Mouse (Mus musculus) kidney, postnatal 0 days (tissue): ENCODE data around the gene Grik4. TPM values are rescaled to one million over a fixed set of nuclear protein-coding genes. Genes with fewer than 3 reads are reported as not detected.
A peak's percentile ranks its signal among the peaks of the same experiment; 100 is the strongest.

Experiments used
- ATAC-seq: fragments of 200-750 bp; cut with Nextera tagmentation; replicated peaks from 2 replicates; pipeline ENCODE4 v1.8.0; 2017; ENCODE audit warnings: low read depth, moderate number of reproducible peaks, moderate TSS enrichment, moderate library complexity; ENCODE audit not compliant: low FRiP score
- DNase-seq: peaks from one replicate; pipeline ENCODE4 v3.0.0-alpha.2; 2016; ENCODE audit warnings: low spot score
- H3K27ac ChIP-seq: fragments of 300-500 bp; sonication (generic); 2 replicates; pipeline ENCODE4 v1.5.1; 2014; ENCODE audit warnings: mild to moderate bottlenecking
- H3K27me3 ChIP-seq: fragments of 300-500 bp; sonication (generic); 2 replicates; pipeline ENCODE4 v1.6.1; 2014; ENCODE audit warnings: low read length, mixed read lengths; ENCODE audit not compliant: insufficient read depth
- H3K36me3 ChIP-seq: fragments of 300-500 bp; sonication (generic); 2 replicates; pipeline ENCODE4 v1.6.1; 2014; ENCODE audit warnings: low read length, mixed read lengths; ENCODE audit not compliant: insufficient read depth
- H3K4me1 ChIP-seq: fragments of 300-500 bp; sonication (generic); replicated peaks from 2 replicates; pipeline ENCODE4 v1.6.1; 2014; ENCODE audit warnings: antibody characterized with exemption, low read length, mixed read lengths; ENCODE audit not compliant: insufficient read depth
- H3K4me2 ChIP-seq: fragments of 300-500 bp; sonication (generic); 2 replicates; pipeline ENCODE4 v1.6.1; 2014; ENCODE audit warnings: mild to moderate bottlenecking, low read length, moderate library complexity, mixed read lengths
- H3K4me3 ChIP-seq: fragments of 300-500 bp; sonication (generic); replicated peaks from 2 replicates; pipeline ENCODE4 v1.5.1; 2014; ENCODE audit warnings: low read depth, low read length
- H3K9ac ChIP-seq: fragments of 300-500 bp; sonication (generic); 2 replicates; pipeline ENCODE4 v1.6.1; 2014; ENCODE audit warnings: low read depth, low read length
- H3K9me3 ChIP-seq: fragments of 300-500 bp; sonication (generic); replicated peaks from 2 replicates; pipeline ENCODE4 v1.6.1; 2016; ENCODE audit warnings: low read length, inconsistent platforms, mixed read lengths
- CTCF ChIP-seq: IDR thresholded peaks from 2 replicates; pipeline ENCODE4 v1.5.1; 2016; ENCODE audit warnings: antibody characterized with exemption, low read depth, mild to moderate bottlenecking, moderate library complexity
- WGBS: fragments of 180-500 bp; shearing (Covaris S2); extraction: QIAGEN DNeasy Blood & Tissue Kit; methylation state at CpG from one replicate; pipeline ENCODE4 v1.1.7; 2014; 5-methylcytosine and 5-hydroxymethylcytosine counted together
- polyA plus RNA-seq: library from polyadenylated mRNA; unstranded; fragments of >200 nt; fragmentation: Nextera tagmentation; extraction: Ambion mirVana; gene quantifications from 2 replicates; pipeline ENCODE4 v1.2.1, GENCODE M21; 2015

Gene Grik4
- polyA plus RNA-seq, 1 experiment from 2014 or later = 2.0 TPM

- Histone ChIP-seq H3K9me3 (no peaks in the 10 kb centered on the region), H3K4me3 (no peak overlapping the region), H3K4me2 (no peak overlapping the region), H3K36me3 (no peaks in the 10 kb centered on the region), H3K27me3 (no peaks in the 10 kb centered on the region), H3K4me1 (peaks cover 30% of the 10 kb centered on the region), H3K9ac (no peak overlapping the region), H3K27ac (no peak overlapping the region)
- TF ChIP-seq CTCF = no peak
- ATAC-seq (0 out of 2 replicates have a peak, but pooled peaks have one; percentile 20), DNase-seq (no peak)
- 67% methylated on average over 5 of the region's 5 CpGs for WGBS
Observed at GRCm38 (mm10) chr9:42727186-42727585, 217.1 kb downstream of the Grik4 start.

- no peak for ATAC-seq
Observed at GRCm38 (mm10) chr9:42724099-42724498, 220.2 kb downstream of the Grik4 start.

GRCm38 (mm10) chr9:42722501-42722900, 221.8 kb downstream of the Grik4 start:
- 14% methylated on average over 4 of the region's 4 CpGs for WGBS
- Histone ChIP-seq H3K27me3 (no peaks in the 10 kb centered on the region), H3K27ac (peak overlapping the region; percentile 74), H3K4me1 (peaks cover 15% of the 10 kb centered on the region), H3K9me3 (no peaks in the 10 kb centered on the region), H3K4me2 (no peak overlapping the region), H3K36me3 (no peaks in the 10 kb centered on the region), H3K9ac (no peak overlapping the region), H3K4me3 (no peak overlapping the region)
- no peak for TF ChIP-seq CTCF
- ATAC-seq = peak; percentile 94
- peak; percentile 89 for DNase-seq

More at GRCm38 (mm10) chr9:42724099-42724498, 220.2 kb downstream of the Grik4 start:
- Histone ChIP-seq H3K27ac (no peak overlapping the region; the same call in 1 of the 2 replicates), H3K36me3 (no peaks in the 10 kb centered on the region), H3K4me1 (peaks cover 22% of the 10 kb centered on the region), H3K4me2 (no peak overlapping the region), H3K9me3 (no peaks in the 10 kb centered on the region), H3K4me3 (no peak overlapping the region), H3K9ac (no peak overlapping the region), H3K27me3 (no peaks in the 10 kb centered on the region)
- 59% methylated on average over 7 of the region's 7 CpGs for WGBS
- TF ChIP-seq CTCF = no peak
- no peak for DNase-seq

- DNase-seq (no peak), ATAC-seq (no peak)
- H3K9ac ChIP-seq = no peak overlapping the region
- 56% methylated on average over 9 of the region's 9 CpGs for WGBS
- TF ChIP-seq CTCF = no peak
- H3K27ac ChIP-seq = peak overlapping the region; percentile 74
- H3K9me3 ChIP-seq = no peaks in the 10 kb centered on the region
- peaks cover 7% of the 10 kb centered on the region; the same call in 1 of the 2 replicates for H3K4me1 ChIP-seq
- H3K27me3 ChIP-seq = no peaks in the 10 kb centered on the region
- H3K4me3 ChIP-seq = no peak overlapping the region
- no peaks in the 10 kb centered on the region for H3K36me3 ChIP-seq
- H3K4me2 ChIP-seq = no peak overlapping the region
Observed at GRCm38 (mm10) chr9:42721718-42722117, 222.6 kb downstream of the Grik4 start.

GRCm38 (mm10) chr9:42721146-42721545, 223.1 kb downstream of the Grik4 start:
- WGBS = 64% methylated on average over 4 of the region's 4 CpGs
- no peak overlapping the region for H3K9ac ChIP-seq
- H3K4me1 ChIP-seq = peaks cover 5% of the 10 kb centered on the region; the same call in 1 of the 2 replicates
- TF ChIP-seq CTCF = no peak
- no peaks in the 10 kb centered on the region for H3K27me3 ChIP-seq
- H3K9me3 ChIP-seq = no peaks in the 10 kb centered on the region
- ATAC-seq (no peak), DNase-seq (no peak)
- H3K4me2 ChIP-seq = no peak overlapping the region
- no peaks in the 10 kb centered on the region for H3K36me3 ChIP-seq
- no peak overlapping the region for H3K4me3 ChIP-seq
- peak overlapping the region; percentile 74; the same call in 1 of the 2 replicates for H3K27ac ChIP-seq

GRCm38 (mm10) chr9:42713912-42714311, 230.4 kb downstream of the Grik4 start:
- Histone ChIP-seq H3K36me3 (no peaks in the 10 kb centered on the region), H3K9ac (no peak overlapping the region), H3K27me3 (no peaks in the 10 kb centered on the region), H3K4me3 (no peak overlapping the region), H3K4me1 (no peaks in the 10 kb centered on the region), H3K27ac (no peak overlapping the region), H3K9me3 (no peaks in the 10 kb centered on the region), H3K4me2 (no peak overlapping the region)
- WGBS = 79% methylated on average over 8 of the region's 8 CpGs
- no peak for TF ChIP-seq CTCF
- DNase-seq = no peak
- no peak for ATAC-seq

GRCm38 (mm10) chr9:42705848-42706247, 238.4 kb downstream of the Grik4 start:
- no peaks in the 10 kb centered on the region for H3K9me3 ChIP-seq
- no peak for TF ChIP-seq CTCF
- no peak overlapping the region for H3K9ac ChIP-seq
- no peak overlapping the region for H3K4me2 ChIP-seq
- no peaks in the 10 kb centered on the region for H3K36me3 ChIP-seq
- 76% methylated on average over 7 of the region's 7 CpGs for WGBS
- DNase-seq (no peak), ATAC-seq (no peak)
- H3K4me1 ChIP-seq = no peaks in the 10 kb centered on the region; the same call in 1 of the 2 replicates
- no peak overlapping the region for H3K4me3 ChIP-seq
- no peak overlapping the region for H3K27ac ChIP-seq
- H3K27me3 ChIP-seq = no peaks in the 10 kb centered on the region
